Mouse (Mus musculus): Measurements from ENCODE around the gene Pfas.
"Not testable (repeated sequence)": the region's sequence is repeated elsewhere in the genome, so short reads cannot be mapped to it uniquely, and the experiment has no call there.

Gene Pfas

DNA sequence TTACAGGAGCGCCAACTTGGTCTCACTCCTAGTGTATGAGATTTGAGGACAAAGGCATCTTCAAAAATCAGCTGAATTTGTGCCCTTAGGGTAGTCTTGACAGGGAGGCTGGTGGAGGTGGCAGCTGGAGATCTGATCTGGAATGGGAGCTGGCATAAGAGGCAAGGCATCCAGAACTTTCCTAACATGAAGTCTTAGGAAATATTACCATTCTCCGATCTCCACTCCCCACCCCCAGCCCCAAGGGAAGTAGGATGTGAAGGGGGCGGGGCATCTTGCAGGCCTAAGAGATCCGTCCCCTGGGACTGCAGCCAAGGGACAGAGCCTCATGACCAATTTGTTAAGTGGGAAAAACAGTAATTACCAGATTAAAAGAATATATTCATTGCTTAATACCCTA is 38.0 kb downstream of the Pfas start:
- DNase-seq, result no peak

DNA sequence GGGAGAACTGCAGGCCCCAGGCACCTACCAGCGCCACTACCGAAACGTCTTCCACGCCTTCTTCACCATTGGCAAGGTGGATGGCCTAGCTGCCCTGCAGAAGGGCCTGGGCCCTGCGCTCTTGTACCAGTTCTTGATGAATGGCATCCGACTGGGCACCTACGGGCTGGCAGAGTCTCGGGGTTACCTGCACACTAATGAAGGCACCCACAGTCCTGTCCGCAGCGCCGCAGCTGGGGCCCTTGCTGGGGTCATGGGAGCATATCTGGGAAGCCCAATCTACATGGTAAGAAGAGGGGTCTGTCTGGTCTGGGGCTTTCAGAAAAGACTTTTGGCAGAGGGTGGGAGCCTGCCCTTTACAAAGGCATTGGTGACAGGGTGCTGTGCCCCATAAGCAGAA is 39.5 kb downstream of the Pfas start:
- no peak for DNase-seq

DNA sequence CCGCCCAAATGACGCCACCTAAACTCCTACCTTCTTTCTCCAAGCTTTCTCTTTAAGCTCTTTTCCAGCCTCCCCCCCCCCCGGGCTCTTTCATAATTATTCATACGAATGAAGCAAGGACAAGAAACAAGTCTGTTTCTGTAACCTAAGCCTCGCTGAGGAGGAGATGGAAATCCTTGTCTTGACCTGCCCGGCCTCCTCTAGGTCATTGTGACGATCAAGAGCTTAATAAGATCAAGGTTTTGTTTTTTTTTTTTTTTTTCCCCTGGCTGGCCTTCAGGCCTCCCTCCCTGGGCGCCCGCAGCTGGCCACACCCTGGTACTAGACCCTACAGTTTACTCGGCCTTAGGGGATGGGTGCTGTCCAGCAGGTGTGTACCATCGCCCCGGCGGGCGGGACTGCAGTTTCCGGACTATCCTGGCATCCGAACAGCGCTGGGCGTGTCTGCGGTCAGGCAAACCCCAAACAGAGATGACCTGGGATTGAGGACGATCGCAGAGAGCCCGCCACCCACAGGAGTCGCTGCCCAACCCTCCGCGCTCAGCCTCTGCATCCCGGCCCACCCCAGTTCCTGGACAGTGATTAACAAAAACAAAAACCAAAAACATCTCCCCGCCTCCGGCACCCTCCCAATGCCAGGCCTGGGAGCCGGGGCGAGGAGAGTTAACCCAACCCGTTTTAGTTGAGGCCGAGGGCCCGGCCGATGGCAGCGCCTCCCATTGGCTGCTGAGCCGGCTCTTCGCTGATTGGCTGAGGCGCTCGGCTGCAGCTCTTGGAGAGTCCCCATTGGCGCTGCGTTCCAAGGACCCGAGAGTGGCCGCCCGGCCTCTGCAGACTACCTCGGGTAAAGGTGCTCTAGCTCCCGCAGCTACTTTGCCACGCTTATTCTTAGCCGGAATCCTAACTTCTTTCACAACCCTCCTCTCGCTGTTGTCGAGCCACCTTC is 40.6 kb downstream of the Pfas start, which contains the start of gene Slc25a35:
Gene Slc25a35, plus strand, starts transcription at position 795 of the 946 bp plus-strand sequence.
- DNase-seq, result peak; percentile 86 to 87

DNA sequence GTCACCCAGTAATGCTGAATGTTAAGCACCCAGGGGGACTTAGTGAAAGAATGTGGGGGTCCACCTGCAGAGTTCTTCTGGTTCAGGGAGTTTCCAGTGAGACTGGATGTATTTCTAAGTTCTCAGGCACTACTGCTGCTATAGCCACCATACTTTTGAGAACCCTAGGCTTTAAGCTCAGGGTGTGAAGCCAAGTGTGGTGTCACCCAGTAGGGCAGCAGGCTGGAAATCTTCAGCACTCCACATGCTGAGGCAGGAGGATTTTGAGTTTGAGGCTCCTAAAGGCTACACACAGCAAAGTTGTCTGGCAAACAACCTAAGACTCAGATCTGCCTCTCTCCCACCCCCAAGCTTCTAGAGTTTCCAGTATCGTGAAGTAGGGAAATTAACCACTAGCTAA is 41.7 kb downstream of the Pfas start:
- DNase-seq, result no peak

DNA sequence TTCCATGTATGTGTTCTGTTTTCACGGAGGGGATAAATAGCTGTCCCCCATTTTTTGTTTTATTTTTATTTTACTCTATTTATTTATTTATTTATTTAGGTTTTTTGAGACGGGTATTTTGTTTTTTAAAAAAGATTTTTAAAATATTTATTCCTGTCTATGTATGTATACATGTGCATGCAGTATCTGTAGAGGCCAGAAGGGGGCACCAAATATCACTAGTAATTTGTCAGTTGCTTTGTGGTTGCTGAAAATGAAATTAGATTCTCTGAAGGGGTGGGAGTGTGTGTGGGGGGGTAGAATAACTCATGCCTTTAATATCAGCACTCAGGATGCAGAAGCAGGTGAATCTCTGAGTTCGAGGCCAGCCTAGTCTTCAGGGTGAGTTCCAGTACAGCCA is 42.4 kb downstream of the Pfas start:
- DNase-seq, result peak in 1 of 2 experiments; percentile 31

DNA sequence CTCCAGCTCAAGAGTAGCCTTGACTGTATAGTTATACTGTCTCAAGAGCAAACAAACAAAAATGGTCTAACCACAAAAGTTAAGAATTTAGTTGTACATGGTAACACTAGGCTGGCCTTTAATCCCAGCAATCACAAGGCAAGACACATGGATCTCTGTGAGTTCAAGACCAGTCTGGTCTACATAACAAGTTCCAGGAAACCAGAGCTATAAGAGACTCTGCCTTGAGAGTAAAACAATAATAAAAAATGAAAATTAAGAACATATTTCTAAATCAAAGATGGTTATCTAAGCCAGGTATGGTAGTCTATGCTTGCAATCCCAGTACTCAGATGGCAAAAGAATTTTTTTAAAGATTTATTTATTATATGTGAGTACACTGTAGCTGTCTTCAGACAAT is 43.2 kb downstream of the Pfas start:
- no peak for DNase-seq

DNA sequence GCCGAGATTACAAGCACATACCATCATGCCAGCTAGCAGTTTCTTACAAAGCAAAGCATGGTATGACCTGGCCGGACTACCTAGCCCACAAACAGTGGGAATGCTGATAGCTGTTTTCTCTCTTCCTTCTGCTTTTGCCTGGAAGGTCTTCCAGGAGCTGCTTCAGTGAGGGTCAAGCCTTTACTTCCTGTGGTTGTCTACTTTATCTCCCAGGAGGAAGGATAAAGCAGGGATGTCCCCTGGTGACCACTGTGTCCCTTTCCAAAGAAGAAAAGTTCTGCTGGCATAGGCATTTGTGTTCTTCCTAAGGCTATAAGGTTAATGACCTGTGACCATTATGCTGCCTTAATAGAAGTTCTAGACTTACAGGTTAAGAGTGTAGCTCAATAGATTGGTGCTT is 44.9 kb downstream of the Pfas start:
- no peak for DNase-seq

DNA sequence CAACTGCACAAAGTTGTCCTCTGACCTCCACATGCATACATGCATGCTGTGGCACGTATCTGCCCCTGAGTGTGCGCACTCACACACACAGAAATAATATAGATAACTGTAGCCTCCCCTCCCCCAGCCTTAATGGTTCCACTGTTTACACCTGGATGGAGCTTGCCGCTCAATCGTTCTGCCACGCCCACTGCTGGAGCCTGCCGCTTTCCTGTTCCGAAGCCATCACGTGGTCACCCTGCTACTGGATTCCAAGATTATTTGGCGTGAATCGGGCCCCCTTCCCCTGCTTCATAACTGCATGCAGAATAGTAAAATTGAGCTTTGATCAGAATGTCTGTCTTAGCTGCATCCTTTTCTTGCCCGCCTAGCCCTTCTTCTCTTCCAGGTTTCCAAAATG is 46.1 kb downstream of the Pfas start:
- DNase-seq, result not testable (repeated sequence)

DNA sequence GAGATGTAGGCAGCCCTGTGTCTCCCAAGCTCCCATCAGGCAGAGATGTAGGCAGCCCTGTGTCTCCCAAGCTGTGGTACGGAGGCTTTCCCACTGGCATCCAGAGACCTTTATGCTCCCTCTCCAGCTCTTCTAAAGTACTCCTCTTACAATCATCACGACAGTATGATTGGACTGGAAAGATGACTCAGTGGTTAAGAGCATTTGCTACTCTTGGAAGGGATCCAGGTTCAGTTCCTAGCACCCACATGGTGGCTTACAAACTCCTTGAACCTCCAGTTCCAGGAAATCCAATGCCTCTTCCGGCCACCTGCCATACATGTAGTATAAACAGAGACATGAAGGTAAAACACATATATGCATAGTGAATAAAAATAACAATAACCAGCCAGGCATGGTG is 46.7 kb downstream of the Pfas start:
- DNase-seq, result no peak

DNA sequence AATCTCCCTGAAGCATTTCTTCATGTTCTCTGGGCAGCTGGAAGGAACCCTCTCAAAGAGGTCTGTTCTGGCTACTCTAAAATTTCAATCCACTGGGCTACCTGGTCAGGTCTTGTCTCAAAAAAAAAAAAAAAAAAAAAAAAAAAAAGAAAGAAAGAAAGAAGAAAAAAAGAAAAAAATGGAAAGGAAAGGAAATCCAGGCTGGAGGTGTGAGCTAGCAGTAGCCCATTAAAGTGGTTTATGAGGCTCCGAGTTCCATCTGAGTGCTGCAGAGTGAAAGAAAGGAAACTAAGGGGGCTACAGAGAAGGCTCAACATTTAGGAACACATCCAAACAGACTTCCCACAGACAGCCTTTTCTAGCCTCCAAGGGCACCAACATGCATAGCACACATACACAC is 50.3 kb downstream of the Pfas start:
- DNase-seq, result no peak

DNA sequence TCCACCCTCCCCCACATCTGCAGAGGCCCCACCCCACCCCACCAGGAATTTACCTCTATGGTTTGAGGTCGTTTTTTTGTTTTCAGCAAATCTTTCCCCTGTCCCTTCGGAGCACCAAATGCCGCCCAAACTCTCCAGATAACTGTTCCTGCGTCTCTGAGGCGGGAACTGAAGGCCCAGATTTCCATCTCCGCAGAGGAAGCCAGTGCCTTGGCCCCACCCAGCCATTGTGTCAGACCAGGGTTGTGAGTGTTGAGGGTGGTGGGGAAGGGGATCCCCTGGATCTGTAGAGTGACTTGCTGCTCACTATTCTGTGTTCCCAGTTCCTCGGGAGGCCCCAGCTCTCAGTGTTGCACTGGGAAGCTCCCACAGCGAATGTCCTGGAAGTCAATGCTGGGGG is 51.0 kb downstream of the Pfas start, which contains the start of gene Arhgef15:
Gene Arhgef15, minus strand, starts transcription at position 173 of the 400 bp plus-strand sequence.
- DNase-seq, result no peak

DNA sequence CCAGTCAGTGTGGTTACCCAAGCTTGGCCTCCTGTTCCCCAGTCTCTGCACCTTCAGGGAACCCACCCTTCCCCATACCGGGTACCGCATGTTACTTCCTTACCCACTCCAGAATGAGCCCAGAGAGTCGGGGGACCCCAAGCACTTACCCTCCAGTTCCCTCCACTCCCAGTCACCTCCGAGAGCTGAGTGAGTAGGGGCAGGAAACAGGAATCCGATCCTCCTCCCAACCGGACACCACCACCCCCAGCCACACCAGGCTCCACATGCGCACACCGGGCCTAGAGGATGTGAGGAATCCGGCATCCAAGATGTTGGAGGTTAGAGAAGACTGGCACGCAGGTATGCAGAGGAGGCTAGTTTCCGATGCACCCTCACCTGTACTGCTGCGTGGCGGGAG is 51.6 kb downstream of the Pfas start:
- no peak for DNase-seq

DNA sequence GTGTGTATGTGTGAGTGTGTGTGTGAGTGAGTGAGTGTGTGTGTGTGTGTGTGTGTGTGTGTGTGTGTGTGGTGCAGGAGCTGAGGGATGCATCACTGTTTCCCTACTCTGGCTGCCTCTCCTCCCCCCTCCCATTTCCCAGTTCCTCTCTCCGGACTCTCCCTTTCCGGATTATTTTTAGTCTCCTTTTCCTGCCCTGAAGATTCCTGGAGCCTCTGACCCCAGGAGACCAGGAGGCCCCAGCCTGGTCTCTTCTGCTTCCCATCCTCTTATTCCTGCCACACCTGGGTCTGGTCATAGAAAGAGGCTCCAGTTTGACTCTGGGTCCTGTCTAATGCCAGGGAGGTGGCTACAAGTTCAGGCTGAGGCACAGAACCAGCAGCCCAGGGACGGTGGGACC is 52.2 kb downstream of the Pfas start:
- DNase-seq, result no peak

DNA sequence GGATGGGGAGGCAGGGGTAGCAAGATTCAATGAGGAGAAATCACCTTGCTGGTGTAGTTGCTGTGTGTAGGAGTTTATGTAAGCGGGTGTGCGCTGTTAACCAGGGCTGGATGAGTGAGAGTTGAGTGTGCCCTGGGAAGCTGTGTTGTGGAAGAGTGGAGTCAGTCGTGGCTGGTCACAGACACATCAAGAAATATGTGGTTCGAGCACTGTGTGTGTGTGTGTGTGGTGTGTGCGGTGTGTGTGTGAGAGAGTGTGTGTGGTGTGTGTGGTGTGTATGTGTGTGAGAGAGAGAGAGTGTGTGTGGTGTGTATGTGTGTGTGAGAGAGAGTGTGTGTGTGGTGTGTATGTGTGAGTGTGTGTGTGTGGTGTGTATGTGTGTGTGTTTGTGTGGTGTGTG is 52.8 kb downstream of the Pfas start:
- no peak for DNase-seq

DNA sequence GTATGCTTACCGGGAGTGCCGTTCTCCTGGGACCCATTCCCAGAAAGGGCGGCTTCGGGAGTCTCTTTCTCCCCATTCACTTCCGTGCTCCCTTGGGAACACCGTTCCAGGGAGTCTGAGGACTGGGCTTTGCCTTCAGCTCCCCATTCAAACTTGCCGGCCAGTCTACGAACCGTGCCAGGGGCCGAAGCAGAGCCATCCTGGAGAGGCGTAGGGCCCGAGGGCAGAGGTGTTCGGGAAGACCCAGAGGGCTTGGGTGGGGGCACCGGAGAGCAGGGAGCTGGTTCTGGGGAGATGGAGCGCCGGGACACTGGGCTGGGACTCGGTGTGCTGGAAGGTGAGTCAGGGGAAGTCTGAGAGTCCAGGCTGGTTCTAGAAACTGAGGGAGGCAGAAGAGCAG is 53.9 kb downstream of the Pfas start:
- DNase-seq, result no peak

DNA sequence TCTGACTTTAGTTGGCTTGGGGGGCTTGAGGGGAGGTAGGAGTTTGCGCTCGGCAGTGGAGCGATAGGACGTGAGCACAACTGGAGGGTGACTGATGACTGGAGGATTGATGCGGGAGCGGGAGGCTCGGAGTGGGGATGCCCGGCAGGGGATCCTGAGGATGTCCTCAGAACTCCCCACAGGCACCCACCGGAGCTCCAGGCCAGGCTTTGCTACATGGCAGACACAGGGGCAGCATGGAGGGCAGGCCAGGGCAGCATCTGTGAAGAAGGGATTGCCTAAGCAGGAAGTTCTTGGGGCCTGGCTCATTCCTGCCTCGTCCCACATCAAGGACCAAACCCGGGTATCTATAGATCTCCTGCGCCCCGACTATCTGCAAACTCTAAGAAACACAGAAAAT is 54.4 kb downstream of the Pfas start:
- no peak for DNase-seq

DNA sequence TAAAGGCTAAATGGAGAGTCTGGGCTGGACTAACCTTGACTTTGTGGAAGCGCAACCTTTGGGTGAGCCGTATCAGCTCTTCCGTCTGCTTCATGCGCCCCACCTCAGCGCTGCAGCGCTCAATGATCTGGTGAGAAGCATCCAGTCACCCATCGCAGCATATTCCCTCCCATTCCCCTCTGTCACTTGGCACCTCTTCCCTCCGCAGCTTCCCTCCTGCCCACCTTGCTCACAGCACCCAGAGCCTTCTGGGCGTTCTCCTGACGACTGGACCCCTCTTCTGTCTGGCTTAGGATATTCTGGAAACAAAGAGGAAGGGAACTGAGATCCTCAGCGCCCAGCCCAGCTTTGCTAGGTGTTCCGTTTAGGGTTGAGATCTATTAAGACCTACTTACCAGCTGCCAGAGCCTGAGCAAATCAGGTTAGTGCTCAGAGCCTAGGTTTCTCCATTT is 60.7 kb downstream of the Pfas start:
- DNase-seq, result no peak

DNA sequence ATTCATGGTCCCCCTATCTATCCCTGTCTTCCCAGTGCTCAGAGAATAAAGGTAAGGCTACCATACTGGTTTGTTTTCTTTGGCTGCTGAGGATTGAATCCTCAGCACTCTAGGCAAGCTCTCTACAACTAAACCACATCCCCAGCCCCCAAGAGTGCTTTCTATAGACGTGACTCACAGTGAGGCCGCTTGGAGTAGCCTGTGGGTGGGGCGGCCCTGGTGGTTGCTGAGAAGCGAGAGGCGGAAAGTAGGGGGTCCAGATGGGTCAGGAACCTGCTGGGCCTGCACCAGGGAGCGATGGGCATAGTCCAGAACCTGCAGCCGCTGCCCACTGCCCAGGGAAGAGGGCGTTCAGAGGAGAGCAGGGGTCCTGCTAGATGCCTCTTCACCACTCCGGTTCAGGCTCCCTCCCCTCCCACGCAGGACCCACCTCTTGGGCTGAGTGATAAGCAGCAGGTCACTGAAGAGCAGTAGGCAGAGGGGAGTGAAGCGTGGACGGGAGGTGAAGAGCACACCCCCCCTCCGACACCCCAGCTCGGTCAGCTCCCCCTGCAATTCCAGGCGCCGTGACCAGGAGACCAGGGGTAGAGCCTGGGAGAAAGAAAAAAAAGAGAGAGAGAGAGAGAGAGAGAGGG is 61.3 kb downstream of the Pfas start:
- DNase-seq, result no peak

DNA sequence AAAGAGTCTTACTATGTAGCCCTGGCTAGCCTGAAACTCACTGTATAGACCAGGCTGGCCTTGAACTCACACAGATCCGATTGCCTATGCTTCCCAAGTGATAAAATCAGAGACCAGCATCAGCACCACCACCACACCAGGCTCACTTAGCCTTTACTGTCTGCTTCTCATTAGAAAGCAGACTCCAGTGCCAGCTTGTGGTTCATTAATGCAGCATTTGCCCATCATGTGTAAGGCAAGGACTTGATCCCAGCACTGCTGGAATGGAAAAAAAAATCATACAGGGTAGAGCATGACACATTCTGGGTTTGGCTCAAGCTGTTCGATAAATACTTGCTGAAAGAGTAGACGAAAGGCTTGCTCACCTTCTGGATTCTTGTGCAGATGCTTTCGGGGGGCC is 62.3 kb downstream of the Pfas start:
- no peak for DNase-seq

DNA sequence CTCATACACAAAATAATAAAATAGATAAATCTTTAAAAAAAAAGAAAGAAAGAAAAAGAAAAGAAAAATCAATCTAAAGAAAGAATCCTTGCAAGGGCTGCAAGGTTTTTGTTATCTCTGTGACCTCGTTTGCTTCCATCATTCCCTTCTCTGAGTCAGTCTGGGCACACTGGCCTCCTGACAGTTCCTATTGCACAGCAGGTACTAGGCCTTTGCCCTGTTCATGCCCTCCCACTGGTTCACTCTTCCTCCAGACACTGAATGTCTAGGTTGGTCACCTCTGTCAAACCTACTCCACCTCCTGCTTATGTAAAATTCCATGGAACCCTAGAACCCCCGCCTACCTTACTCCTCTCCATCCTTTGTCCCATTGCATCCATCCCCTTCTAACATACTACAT is 63.0 kb downstream of the Pfas start:
- no peak for DNase-seq

DNA sequence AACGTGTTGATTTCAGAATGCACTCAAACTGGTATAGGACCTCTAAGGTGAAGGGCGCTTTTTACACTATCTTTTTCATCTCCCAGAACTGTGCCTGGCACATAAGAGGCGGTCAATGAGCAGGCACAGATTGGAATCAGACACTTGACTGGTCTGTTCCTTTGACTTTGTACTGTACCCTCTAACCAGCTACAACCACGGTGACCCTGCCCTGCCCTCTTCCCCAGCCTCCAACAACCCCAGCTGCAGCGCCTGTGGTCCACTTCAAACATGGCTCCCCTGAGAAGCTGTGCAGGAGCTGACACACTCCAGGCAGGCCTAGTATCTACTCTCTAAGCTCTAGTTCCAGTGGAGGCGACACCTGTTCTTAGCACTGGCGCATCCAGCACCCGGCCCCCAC is 65.5 kb downstream of the Pfas start:
- no peak for DNase-seq

DNA sequence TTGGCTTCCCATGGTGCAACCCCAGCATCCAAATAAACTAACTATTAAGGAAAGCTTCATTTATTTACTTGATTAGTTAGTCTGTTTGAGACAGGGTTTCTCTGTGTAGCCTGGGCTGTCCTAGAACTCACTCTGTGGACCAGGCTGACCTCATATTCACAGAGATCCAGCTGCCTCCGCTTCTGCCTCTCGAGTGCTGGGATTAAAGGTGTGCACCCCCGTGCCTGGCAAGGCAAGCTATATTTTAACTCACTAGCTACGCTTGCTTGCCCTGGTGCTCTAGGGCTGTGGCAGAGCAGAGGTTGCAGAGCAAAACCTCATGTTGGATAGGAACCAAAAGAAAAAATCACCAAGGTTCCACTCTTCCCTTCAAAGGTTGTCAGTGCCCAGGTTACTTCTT is 67.7 kb downstream of the Pfas start:
- no peak for DNase-seq

DNA sequence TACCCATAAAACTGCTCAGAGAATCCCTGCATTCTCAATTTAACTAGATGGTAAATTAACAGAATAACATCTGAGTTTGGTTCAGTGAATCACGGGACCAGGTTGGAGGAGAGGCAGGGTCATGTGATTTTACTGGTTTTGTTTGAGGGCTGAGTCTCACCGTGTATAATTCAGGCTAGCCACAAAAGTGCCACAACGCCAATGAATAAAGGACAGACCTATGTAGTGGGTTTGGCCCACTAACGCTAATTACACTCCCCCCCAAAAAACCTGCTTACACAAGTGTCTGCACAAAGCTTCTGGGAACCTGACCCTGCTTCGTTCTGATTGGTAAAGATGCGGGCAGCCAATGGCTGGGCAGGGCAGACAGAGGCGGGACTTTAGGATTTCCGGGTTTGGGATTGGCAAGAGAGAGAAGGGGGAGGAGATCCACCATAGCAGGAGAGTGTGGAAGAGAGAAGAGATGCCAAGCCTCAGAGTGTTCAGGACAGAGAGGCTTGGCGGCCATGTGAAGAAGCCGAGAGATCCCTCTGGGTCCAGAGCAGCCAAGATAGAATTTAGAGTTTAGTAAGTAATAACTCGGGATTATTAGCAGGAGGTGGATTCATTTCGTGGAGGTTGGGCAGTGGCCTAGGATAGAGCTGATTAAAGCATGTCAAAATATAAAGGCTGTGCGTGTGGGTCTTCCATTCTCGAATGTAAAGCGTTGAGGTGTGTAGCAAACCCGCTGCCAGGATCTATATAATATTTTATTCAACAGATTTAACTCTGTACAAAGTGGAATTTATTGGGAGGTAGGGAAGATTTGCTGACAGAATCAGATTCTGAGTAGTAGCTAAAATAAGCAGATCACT is 68.6 kb downstream of the Pfas start:
- peak; percentile 73 to 80 for DNase-seq
